8 mouse cellular contexts compared by ENCODE assay signal in the genomic region with DNA sequence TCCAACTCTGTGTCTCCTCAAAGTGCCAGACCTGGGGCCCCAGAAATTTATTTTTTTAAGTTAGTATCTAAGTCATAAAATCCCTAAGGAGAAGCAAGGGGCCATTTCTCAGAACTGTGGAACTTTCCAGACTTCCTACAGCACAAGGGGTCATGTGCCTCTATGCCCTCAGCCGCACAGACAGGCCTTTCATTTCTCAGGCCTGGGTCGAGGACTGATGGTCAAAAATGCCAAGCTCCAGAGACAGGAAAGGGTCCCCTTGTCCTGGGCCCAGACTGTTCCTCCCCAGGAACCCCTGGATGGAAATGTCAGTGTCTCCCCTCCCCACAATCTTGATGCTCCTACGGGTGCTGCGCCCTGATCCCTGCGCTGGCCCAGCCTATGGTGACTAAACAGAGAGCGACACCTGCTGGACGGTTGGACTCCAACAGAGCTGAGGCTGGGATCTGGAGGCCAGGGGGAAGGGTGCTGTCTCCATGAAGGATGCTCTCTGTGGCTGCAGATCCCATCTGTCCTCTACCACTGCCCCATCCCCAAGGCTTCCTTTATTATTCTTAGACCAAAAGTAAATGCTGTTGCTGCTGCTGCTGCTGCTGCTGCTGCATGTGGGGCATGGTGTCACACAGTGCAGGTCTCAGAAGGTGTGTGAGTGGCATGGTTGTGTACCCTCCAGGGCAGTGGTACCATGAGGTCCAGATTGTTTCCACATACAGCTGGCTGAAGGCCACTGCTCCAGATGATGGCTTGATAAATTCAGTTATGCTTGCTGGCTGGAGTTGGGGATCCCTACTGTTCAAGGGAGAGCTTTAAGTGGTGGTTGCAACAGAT. TPM values are rescaled to one million over a fixed set of nuclear protein-coding genes. Genes with fewer than 3 reads are reported as not detected.
DNase-seq lines count a peak whose midpoint lies in the region; ATAC-seq and TF ChIP-seq lines count a peak whose summit lies in the region.
"Had no signal": no experiment of that assay in that cellular context is flagged by ENCODE, and none has a peak within 500 bp of the region (broad histone marks: within the 10 kb centered on the region; RNA-seq: fewer than 3 reads in every experiment).

No protein-coding gene starts in this region.

- no peaks in the 10 kb centered on the region for H3K9me3 ChIP-seq in intestine, embryonic 14.5 days (ENCODE audit: control insufficient read depth, low read length)
- H3K9me3 ChIP-seq in midbrain, embryonic 13.5 days = no peaks in the 10 kb centered on the region

- H3K4me2 ChIP-seq in intestine, embryonic 14.5 days (ENCODE audit: low read length) = no peak overlapping the region
- no peak overlapping the region for H3K4me2 ChIP-seq in midbrain, embryonic 13.5 days (replicated peaks)

- H3K27ac ChIP-seq in intestine, embryonic 14.5 days (ENCODE audit: low read depth) = no peak overlapping the region
- no peak overlapping the region for H3K27ac ChIP-seq in midbrain, embryonic 13.5 days
- no peak overlapping the region for H3K27ac ChIP-seq in spleen, adult 2 months (ENCODE audit: insufficient read depth, low read length)

- H3K27me3 ChIP-seq in intestine, embryonic 14.5 days (replicated peaks; ENCODE audit: control insufficient read depth, insufficient read depth, low read length) = no peaks in the 10 kb centered on the region
- no peaks in the 10 kb centered on the region for H3K27me3 ChIP-seq in midbrain, embryonic 13.5 days
- H3K27me3 ChIP-seq in spleen, adult 2 months (ENCODE audit: control insufficient read depth, insufficient read depth, low read length) = no peaks in the 10 kb centered on the region

- H3K4me1 ChIP-seq in intestine, embryonic 14.5 days (replicated peaks; ENCODE audit: control insufficient read depth, insufficient read depth, low read length) = no peaks in the 10 kb centered on the region
- no peaks in the 10 kb centered on the region; the same call in 1 of the 2 replicates for H3K4me1 ChIP-seq in midbrain, embryonic 13.5 days (replicated peaks)
- H3K4me1 ChIP-seq in spleen, adult 2 months (ENCODE audit: control insufficient read depth, insufficient read depth, insufficient read length) = no peaks in the 10 kb centered on the region

- no peak overlapping the region for H3K9ac ChIP-seq in intestine, embryonic 14.5 days (ENCODE audit: low read length)
- no peak overlapping the region for H3K9ac ChIP-seq in midbrain, embryonic 13.5 days (replicated peaks)

- ATAC-seq in intestine, embryonic 14.5 days (replicated peaks; ENCODE audit: low FRiP score, low TSS enrichment, low read depth) = peak; percentile 60; the same call in 1 of the 2 replicates
- ATAC-seq in midbrain, embryonic 13.5 days = peak; percentile 84; the same call in 1 of the 2 replicates

- WGBS in intestine, embryonic 14.5 days = 20% methylated on average over 7 of the region's 7 CpGs
- WGBS in midbrain, embryonic 13.5 days = 20% methylated on average over 7 of the region's 7 CpGs
- WGBS in spleen, adult 2 months = 23% methylated on average over 7 of the region's 7 CpGs

- H3K4me3 ChIP-seq in intestine, embryonic 14.5 days (ENCODE audit: low read depth, low read length) = no peak overlapping the region
- H3K4me3 ChIP-seq in midbrain, embryonic 13.5 days (replicated peaks) = no peak overlapping the region
- H3K4me3 ChIP-seq in spleen, adult 2 months (ENCODE audit: extremely low read depth, insufficient read depth, insufficient read length) = no peak overlapping the region
- H3K4me3 ChIP-seq: myocyte had no signal

- peak; percentile 62 for DNase-seq in adipocyte (ENCODE audit: low spot score)
- peak; percentile 59 to 81 for DNase-seq in cerebellum, postnatal 25 days
- DNase-seq in frontal cortex, postnatal 25 days (ENCODE audit: low spot score in 2 of 2) = peak; percentile 62 to 63
- DNase-seq in intestine, embryonic 14.5 days (ENCODE audit: low spot score) = peak; percentile 84
- DNase-seq in left cerebral cortex, postnatal 4 days = peak; percentile 86
- peak in 1 of 2 experiments; percentile 31 for DNase-seq in spleen, adult 2 months (ENCODE audit: low read depth in 1 of 2, low spot score in 2 of 2)

- TF ChIP-seq POLR2A in spleen, adult 2 months (IDR thresholded peaks at IDR 0.05; ENCODE audit: low read depth, low read length) = no peak

- intact Hi-C loops in left cerebral cortex, postnatal 4 days (cut with DNase I) = loop anchor here (2.0 kb wide), 1 partner anchor 156 kb away; no protein-coding TSS in a partner anchor

- no peaks in the 10 kb centered on the region for H3K36me3 ChIP-seq in intestine, embryonic 14.5 days (ENCODE audit: control insufficient read depth, insufficient read depth, low read length)
- H3K36me3 ChIP-seq in midbrain, embryonic 13.5 days = no peaks in the 10 kb centered on the region
- H3K36me3 ChIP-seq in spleen, adult 2 months (ENCODE audit: control insufficient read depth, insufficient read depth, low read length) = no peaks in the 10 kb centered on the region

- TF ChIP-seq CTCF in spleen, adult 2 months (IDR thresholded peaks at IDR 0.05; ENCODE audit: extremely low read depth, insufficient read depth, insufficient read length, insufficient replicate concordance) = peak; percentile 48; the same call in 1 of the 2 replicates

RNA-seq across cellular contexts. Expression of gene Acan, which starts 27.5 kb away (rescaled TPM):
- polyA plus RNA-seq in intestine, embryonic 14.5 days (2014; fragmentation: Nextera tagmentation; extraction: Ambion mirVana) = 0.07 and 1.1 TPM in 2 replicates
- 1 to 10 TPM; 2.2 to 2.5 TPM for total RNA-seq in left cerebral cortex, postnatal 4 days (2021)
- polyA plus RNA-seq in midbrain, embryonic 13.5 days (2015; fragmentation: Nextera tagmentation; extraction: Ambion mirVana) = 0.08 TPM in 2 replicates
- 0.02 TPM in 1 of 2 replicates, not detected in the other for polyA plus RNA-seq in spleen, adult 2 months (2012; rRNA removed)
- polyA plus RNA-seq: myocyte had no signal

RNA-seq across cellular contexts. Expression of gene Hapln3, which starts 50.0 kb away (rescaled TPM):
- polyA plus RNA-seq in intestine, embryonic 14.5 days (2014; fragmentation: Nextera tagmentation; extraction: Ambion mirVana) = 2.9 TPM in 2 replicates
- 1 to 10 TPM; 7.9 to 8.2 TPM for total RNA-seq in left cerebral cortex, postnatal 4 days (2021)
- 0.84 and 1.7 TPM in 2 replicates for polyA plus RNA-seq in midbrain, embryonic 13.5 days (2015; fragmentation: Nextera tagmentation; extraction: Ambion mirVana)
- polyA plus RNA-seq in spleen, adult 2 months (2012; rRNA removed) = 0.90 and 1.5 TPM in 2 replicates
